Mouse (Mus musculus) heart, embryonic 15.5 days (tissue): Measurements from ENCODE around the gene Hist1h3c. TPM values are rescaled to one million over a fixed set of nuclear protein-coding genes. Genes with fewer than 3 reads are reported as not detected.
"Not testable (repeated sequence)": the region's sequence is repeated elsewhere in the genome, so short reads cannot be mapped to it uniquely, and the experiment has no call there.

Source experiments
- ATAC-seq: fragments of 200-750 bp; cut with Nextera tagmentation; replicated peaks from 2 replicates; pipeline ENCODE4 v1.8.0; 2017; ENCODE audit warnings: low read depth, moderate TSS enrichment; ENCODE audit not compliant: insufficient number of reproducible peaks, insufficient read depth, low FRiP score
- H3K27ac ChIP-seq: fragments of 300-500 bp; sonication (generic); 2 replicates; pipeline ENCODE4 v1.5.1; 2015; ENCODE audit warnings: mild to moderate bottlenecking, inconsistent platforms
- H3K27me3 ChIP-seq: fragments of 300-500 bp; sonication (generic); 2 replicates; pipeline ENCODE4 v1.6.1; 2015; ENCODE audit warnings: inconsistent platforms
- H3K36me3 ChIP-seq: fragments of 300-500 bp; sonication (generic); 2 replicates; pipeline ENCODE4 v1.6.1; 2015; ENCODE audit warnings: mild to moderate bottlenecking, inconsistent platforms
- H3K4me1 ChIP-seq: fragments of 300-500 bp; sonication (generic); replicated peaks from 2 replicates; pipeline ENCODE4 v1.6.1; 2015; ENCODE audit warnings: inconsistent platforms
- H3K4me2 ChIP-seq: fragments of 300-500 bp; sonication (generic); 2 replicates; pipeline ENCODE4 v1.6.1; 2015; ENCODE audit warnings: inconsistent platforms, mild to moderate bottlenecking, moderate library complexity
- H3K4me3 ChIP-seq: fragments of 300-500 bp; sonication (generic); 2 replicates; pipeline ENCODE4 v1.5.1; 2015; ENCODE audit warnings: mild to moderate bottlenecking, inconsistent platforms
- H3K9ac ChIP-seq: fragments of 300-500 bp; sonication (generic); 2 replicates; pipeline ENCODE4 v1.6.1; 2015; ENCODE audit warnings: mild to moderate bottlenecking, inconsistent platforms
- H3K9me3 ChIP-seq: fragments of 300-500 bp; sonication (generic); replicated peaks from 2 replicates; pipeline ENCODE4 v1.6.1; 2016; ENCODE audit warnings: inconsistent platforms
- WGBS: fragments of 180-500 bp; shearing (Covaris S2); methylation state at CpG from one replicate; pipeline ENCODE4 v1.1.7; 2015; ENCODE audit warnings: mixed read lengths; 5-methylcytosine and 5-hydroxymethylcytosine counted together
- polyA plus RNA-seq: library from polyadenylated mRNA; unstranded; fragments of >200 nt; fragmentation: Nextera tagmentation; extraction: Ambion mirVana; gene quantifications from 2 replicates; pipeline ENCODE4 v1.2.1, GENCODE M21; 2015

The Hist1h3c gene
- polyA plus RNA-seq, 1 experiment from 2014 or later: 2.0 TPM

DNA sequence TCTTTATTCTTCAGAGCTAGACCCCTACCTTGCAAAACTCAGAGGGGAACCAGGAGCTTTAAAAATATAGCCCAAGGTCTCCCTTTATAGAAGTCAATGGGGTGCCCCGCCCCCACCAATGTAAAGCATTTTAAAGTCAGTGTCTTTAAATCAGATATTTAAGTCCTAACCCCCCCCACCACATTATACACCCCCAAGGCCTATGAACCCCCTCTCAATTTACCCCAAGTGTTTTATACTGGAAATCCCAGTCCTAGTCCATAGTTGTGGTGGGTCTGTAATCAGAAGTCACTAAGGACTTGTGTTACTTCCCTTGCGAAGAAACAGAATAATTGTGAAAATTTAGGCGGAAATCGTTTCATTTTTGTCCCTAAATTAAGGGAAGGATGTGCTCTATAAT is 7.4 kb downstream of the Hist1h3c start:
- peak overlapping the region; percentile 74 for H3K4me3 ChIP-seq
- H3K27ac ChIP-seq: peak overlapping the region; percentile 99
- no peak for ATAC-seq
- no peaks in the 10 kb centered on the region for H3K27me3 ChIP-seq
- peak overlapping the region; percentile 97 for H3K4me2 ChIP-seq
- H3K9ac ChIP-seq: peak overlapping the region; percentile 92; the same call in 1 of the 2 replicates
- no peaks in the 10 kb centered on the region for H3K36me3 ChIP-seq
- 23% methylated on average over 4 of the region's 4 CpGs for WGBS
- no peaks in the 10 kb centered on the region for H3K9me3 ChIP-seq
- H3K4me1 ChIP-seq: peaks cover 19% of the 10 kb centered on the region

DNA sequence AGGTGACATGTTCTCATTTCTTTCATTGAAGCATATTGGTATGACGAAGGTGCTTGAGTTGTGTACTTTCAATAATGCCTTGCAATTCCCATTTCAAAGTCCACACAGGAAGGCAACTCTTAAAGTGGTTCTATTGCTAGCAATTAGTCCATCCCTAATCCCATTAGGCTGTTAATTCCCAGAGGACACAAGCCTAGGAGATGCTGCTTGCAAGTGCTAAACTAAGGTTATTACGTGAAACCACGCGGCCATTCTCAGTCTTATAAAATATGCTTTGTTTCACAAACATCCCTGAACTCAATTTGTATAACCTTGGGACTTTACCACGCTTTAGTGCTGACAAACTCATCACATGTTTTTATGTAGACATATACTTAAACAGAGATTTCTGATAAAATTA is 8.3 kb downstream of the Hist1h3c start:
- Histone ChIP-seq H3K4me2 (no peak overlapping the region), H3K36me3 (no peaks in the 10 kb centered on the region), H3K4me3 (no peak overlapping the region), H3K9ac (no peak overlapping the region), H3K9me3 (no peaks in the 10 kb centered on the region), H3K27ac (no peak overlapping the region), H3K27me3 (no peaks in the 10 kb centered on the region), H3K4me1 (peaks cover 20% of the 10 kb centered on the region)
- ATAC-seq: no peak
- WGBS: 86% methylated on average over 5 of the region's 5 CpGs

DNA sequence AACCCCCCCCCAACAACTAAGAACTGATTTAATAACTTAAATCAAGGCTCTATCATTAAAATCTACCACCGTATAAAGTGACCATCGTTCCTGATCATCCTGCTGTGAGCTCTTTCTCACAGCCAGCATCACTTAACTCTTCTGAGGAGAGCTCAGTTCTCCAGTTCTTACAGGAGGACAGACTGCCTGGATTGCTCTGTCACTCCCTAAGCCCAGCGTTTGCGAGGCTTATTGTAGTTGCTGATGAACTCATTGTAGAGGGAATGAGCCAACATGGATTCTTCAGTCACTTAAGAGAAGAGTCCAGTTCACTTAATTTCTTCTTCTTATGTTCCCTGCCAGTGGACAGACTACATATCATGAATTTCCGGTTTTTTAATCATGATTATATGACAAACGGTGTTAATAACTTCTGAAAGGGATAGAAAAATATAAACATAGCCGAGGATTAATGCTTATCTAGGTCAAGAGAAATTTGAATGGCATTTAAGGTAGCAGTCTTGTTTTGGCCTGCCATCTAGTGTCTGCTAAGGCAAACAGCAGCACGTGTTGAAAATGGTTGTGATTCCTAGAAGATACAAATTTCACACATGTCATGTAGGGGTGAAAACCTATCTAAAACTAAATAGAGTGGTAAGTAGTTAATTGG is 13.1 kb downstream of the Hist1h3c start:
- Histone ChIP-seq H3K27me3 (no peaks in the 10 kb centered on the region), H3K9me3 (no peaks in the 10 kb centered on the region), H3K27ac (no peak overlapping the region), H3K4me2 (no peak overlapping the region), H3K4me3 (no peak overlapping the region), H3K9ac (no peak overlapping the region), H3K4me1 (peaks cover 6% of the 10 kb centered on the region), H3K36me3 (no peaks in the 10 kb centered on the region)
- WGBS: 22% methylated on average over 8 of the region's 8 CpGs
- ATAC-seq: no peak

DNA sequence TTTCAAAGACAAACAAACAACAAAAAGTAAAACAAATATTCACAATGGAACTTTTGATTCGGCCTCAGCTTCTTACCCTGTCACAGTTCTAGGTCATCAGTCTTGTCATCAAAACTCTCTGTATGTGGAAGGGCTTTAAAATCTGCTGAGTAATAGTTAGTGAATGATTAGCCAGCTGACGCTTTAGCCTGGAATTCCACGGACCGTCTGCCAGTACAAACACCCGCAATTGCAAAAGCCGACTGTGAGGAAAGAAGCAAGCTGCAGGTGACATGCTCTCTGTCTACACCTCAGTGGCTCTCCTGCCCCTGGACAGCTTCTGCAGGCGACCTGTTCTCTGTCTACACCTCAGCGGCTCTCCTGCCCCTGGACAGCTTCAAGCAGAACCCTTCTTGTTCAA is 14.9 kb downstream of the Hist1h3c start:
- Histone ChIP-seq H3K4me3 (no peak overlapping the region), H3K27me3 (no peaks in the 10 kb centered on the region), H3K36me3 (no peaks in the 10 kb centered on the region), H3K9me3 (no peaks in the 10 kb centered on the region), H3K9ac (no peak overlapping the region), H3K4me2 (no peak overlapping the region), H3K27ac (no peak overlapping the region), H3K4me1 (peaks cover 6% of the 10 kb centered on the region)
- no peak for ATAC-seq
- 13% methylated on average over 8 of the region's 8 CpGs for WGBS

DNA sequence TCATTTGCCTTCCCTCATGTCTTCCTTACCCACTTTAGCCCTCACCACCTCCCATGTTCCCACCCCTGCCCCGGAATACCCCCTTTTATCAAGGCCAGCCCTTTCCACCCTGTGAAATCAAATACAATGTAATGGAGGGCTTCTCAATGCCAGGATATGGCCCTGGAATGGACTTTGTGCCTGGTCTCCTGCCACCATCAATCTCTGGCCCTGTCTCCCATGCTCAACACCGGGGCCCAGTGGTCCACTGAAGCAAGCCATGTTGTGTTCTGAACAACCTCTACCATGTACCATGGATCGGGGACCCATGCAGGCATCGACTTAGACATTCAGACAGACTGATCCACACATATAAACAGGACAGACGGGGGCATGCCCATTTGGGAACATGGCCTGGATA is 15.7 kb downstream of the Hist1h3c start:
- 92% methylated on average over 5 of the region's 5 CpGs for WGBS
- Histone ChIP-seq H3K27ac (no peak overlapping the region), H3K4me3 (no peak overlapping the region), H3K4me1 (peaks cover 6% of the 10 kb centered on the region), H3K36me3 (no peaks in the 10 kb centered on the region), H3K9me3 (no peaks in the 10 kb centered on the region), H3K4me2 (no peak overlapping the region), H3K9ac (no peak overlapping the region), H3K27me3 (no peaks in the 10 kb centered on the region)
- no peak for ATAC-seq

DNA sequence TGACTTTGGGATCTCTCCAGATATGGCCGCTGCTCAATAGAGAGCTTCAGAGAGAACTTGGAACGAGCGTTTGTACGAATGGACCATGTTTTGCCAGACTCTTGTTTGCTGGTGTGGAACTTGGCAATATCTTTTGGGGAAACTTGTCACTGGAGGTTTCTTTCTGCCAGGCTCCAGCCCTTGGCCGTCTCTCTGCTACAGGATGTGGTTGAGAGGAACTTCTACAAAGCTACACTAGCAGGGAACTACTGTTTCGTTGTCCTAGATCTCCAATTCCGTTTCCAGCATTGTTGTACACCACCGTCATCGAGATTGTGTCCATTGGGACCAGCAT is 16.2 kb downstream of the Hist1h3c start:
- no peaks in the 10 kb centered on the region for H3K27me3 ChIP-seq
- peaks cover 7% of the 10 kb centered on the region for H3K4me1 ChIP-seq
- no peaks in the 10 kb centered on the region for H3K36me3 ChIP-seq
- H3K27ac ChIP-seq: 0 out of 2 replicates have a peak overlapping the region, but pooled peaks have one; percentile 1
- ATAC-seq: no peak
- H3K9me3 ChIP-seq: no peaks in the 10 kb centered on the region
- 82% methylated on average over 9 of the region's 9 CpGs for whole genome bisulfite sequencing
- H3K4me3 ChIP-seq: no peak overlapping the region
- H3K9ac ChIP-seq: no peak overlapping the region
- no peak overlapping the region for H3K4me2 ChIP-seq

DNA sequence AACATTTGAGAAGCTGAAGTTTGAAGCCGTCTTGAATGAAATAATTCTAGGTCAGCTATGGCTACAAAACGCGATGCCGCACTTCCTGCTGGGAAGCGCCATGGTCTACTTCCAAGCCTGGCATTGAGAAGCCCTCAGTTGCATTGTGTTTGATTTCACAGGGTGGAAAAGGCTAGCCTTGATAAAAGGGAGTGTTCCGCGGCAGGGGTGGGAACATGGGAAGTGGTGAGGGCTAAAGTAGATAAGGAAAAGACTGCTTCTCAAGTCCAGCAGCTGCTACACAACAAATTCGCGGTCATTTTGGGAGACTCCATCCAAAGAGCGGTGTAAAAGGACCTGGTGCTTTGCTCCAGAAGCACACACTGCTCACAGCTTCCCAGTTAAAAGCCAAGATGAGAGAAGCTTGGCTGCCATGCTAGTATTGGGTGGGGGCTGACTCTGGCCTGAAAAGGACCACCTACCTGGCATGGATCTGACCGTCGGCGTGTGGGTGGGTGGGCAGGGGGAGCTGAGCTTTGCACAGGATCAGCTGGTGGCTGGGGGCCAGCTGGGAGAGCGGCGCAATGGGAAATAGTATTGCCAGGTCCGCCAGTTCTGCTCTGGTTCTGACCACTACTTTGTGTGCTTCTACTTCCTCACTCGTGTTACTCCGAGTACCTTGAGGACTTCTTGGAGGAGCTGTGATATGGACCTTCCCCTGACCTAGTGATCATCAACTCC is 16.8 kb downstream of the Hist1h3c start:
- Histone ChIP-seq H3K4me3 (no peak overlapping the region), H3K27ac (0 out of 2 replicates have a peak overlapping the region, but pooled peaks have one; percentile 1), H3K9me3 (no peaks in the 10 kb centered on the region), H3K4me2 (no peak overlapping the region), H3K27me3 (no peaks in the 10 kb centered on the region), H3K9ac (no peak overlapping the region), H3K36me3 (no peaks in the 10 kb centered on the region), H3K4me1 (peaks cover 9% of the 10 kb centered on the region)
- ATAC-seq: no peak
- 70% methylated on average over 18 of the region's 18 CpGs for WGBS

DNA sequence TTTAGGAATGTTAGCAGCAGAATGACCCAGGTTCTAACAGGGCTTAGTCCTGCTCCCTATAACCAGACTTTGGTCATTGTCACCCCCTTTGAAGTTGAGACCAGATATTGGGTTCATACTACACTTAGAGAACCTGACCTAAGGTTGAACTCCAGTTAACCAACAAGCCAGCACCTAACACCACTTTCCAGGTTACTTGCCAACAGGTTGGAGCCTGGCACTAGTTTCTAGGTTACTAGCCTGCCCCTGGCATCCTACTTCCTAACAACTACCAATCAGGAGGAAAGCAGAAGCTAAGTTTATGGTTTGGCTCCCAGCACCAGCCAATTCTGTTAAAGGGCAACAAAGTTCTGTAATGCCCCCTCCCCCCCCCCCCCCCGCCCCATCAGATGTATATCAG is 20.2 kb downstream of the Hist1h3c start:
- WGBS: 80% methylated on average over 1 of the region's 1 CpGs
- H3K27me3 ChIP-seq: no peaks in the 10 kb centered on the region
- no peak overlapping the region for H3K4me3 ChIP-seq
- ATAC-seq: no peak
- H3K9ac ChIP-seq: no peak overlapping the region
- no peak overlapping the region for H3K27ac ChIP-seq
- H3K36me3 ChIP-seq: no peaks in the 10 kb centered on the region
- no peak overlapping the region for H3K4me2 ChIP-seq
- H3K4me1 ChIP-seq: peaks cover 2% of the 10 kb centered on the region; the same call in 1 of the 2 replicates
- H3K9me3 ChIP-seq: no peaks in the 10 kb centered on the region

DNA sequence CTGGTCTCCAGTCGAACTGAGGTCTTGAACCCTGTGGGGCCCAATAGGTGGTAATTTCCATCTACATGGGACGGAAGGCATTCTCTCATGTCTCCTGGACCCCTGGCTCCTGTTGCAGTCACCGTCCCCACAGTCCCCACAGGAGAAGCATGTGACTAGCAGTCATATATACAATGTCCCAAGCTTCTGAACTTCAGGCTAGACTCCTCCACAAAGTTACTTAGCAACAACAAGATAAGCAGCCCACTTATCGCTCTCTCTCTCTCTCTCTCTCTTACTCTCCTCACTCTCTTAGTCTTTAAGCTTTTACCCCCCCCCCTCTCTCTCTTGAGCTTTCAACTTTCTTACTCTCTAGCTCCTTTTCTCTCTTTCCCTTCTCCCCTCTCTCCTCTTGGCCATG is 21.2 kb downstream of the Hist1h3c start:
- peaks cover 2% of the 10 kb centered on the region; the same call in 1 of the 2 replicates for H3K4me1 ChIP-seq
- no peak overlapping the region for H3K4me2 ChIP-seq
- H3K9me3 ChIP-seq: no peaks in the 10 kb centered on the region
- no peak for ATAC-seq
- no peak overlapping the region for H3K27ac ChIP-seq
- no peak overlapping the region for H3K9ac ChIP-seq
- H3K27me3 ChIP-seq: no peaks in the 10 kb centered on the region
- no peak overlapping the region for H3K4me3 ChIP-seq
- 50% methylated on average over 4 of the region's 4 CpGs for WGBS
- H3K36me3 ChIP-seq: no peaks in the 10 kb centered on the region

DNA sequence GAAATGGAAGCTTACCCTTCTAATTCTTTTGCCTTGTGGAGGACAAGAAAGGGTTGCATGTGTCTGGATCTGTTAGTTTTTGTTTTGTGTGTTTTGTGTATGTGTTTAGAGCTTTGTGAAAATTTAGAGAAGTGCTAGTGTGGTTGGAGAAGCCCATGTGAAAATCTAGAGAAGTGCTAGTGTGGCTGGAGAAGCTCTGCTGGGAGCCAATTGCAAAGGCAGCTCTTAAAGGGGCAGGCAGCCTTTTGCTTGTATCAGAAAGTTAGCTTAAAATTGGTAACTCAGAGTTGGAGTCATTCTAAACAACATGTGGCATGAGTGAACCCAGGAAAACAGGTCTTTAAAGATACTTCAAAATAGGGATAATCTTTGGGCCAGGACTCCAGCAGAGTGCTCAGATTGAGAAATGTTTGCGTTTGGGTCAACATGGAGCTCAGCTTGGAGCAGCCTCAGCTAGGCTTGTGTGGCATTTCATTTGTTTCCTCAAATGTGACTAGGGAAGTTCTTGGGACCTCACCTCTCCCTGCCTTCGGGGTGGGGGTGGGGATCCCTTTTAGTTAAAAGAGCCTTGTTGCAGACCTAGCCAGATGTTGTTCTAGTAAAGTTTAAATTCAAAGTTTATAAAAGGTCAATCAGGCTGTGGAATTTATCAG is 27.7 kb downstream of the Hist1h3c start:
- not testable (repeated sequence) for H3K9ac ChIP-seq, H3K27ac ChIP-seq, H3K4me3 ChIP-seq

DNA sequence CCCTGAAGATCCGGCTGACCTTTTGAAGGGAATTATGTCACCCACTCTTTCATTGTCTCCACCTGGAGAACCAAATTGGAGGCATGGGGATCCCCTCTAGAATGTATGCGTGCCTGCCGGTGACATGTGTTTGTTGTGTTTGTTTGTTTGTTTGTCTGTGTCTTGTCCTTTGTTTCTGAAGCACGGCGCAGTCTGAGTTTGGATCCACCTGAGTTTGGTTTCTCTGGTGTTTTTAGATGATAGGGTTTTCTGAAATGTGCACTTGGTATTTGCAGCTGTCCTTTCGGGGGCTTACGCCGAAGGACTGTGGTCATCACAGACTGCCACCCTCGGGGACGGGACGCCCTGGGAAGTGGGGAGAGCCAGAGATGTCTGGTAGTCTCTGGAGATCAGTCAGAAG is 28.2 kb downstream of the Hist1h3c start:
- H3K9ac ChIP-seq: no peak overlapping the region
- H3K9me3 ChIP-seq: no peaks in the 10 kb centered on the region
- H3K27ac ChIP-seq: no peak overlapping the region
- no peak overlapping the region for H3K4me2 ChIP-seq
- H3K36me3 ChIP-seq: no peaks in the 10 kb centered on the region
- peaks cover 4% of the 10 kb centered on the region; the same call in 1 of the 2 replicates for H3K4me1 ChIP-seq
- no peak overlapping the region for H3K4me3 ChIP-seq
- 46% methylated on average over 11 of the region's 11 CpGs for WGBS
- no peak for ATAC-seq
- H3K27me3 ChIP-seq: no peaks in the 10 kb centered on the region

More for the DNA sequence above, 27.7 kb downstream of the Hist1h3c start:
- H3K27me3 ChIP-seq, H3K4me1 ChIP-seq, ATAC-seq, H3K36me3 ChIP-seq, H3K9me3 ChIP-seq, H3K4me2 ChIP-seq: not testable (repeated sequence)
- 17% methylated on average over 2 of the region's 2 CpGs for WGBS
